Mouse (Mus musculus) kidney, embryonic 16.5 days (tissue): ENCODE results near the gene Camkmt. TPM values are rescaled to one million over a fixed set of nuclear protein-coding genes. Genes with fewer than 3 reads are reported as not detected.

Experiments
- ATAC-seq: fragments of 200-750 bp; cut with Nextera tagmentation; 2 replicates; pipeline ENCODE4 v1.8.0; 2017; ENCODE audit warnings: moderate TSS enrichment; ENCODE audit not compliant: low FRiP score, low TSS enrichment
- H3K27ac ChIP-seq: fragments of 300-500 bp; sonication (generic); 2 replicates; pipeline ENCODE4 v1.5.1; 2014; ENCODE audit warnings: low read length
- H3K27me3 ChIP-seq: fragments of 300-500 bp; sonication (generic); 2 replicates; pipeline ENCODE4 v1.6.1; 2014; ENCODE audit warnings: low read length, control low read depth, mixed read lengths; ENCODE audit not compliant: insufficient read depth
- H3K36me3 ChIP-seq: fragments of 300-500 bp; sonication (generic); 2 replicates; pipeline ENCODE4 v1.6.1; 2014; ENCODE audit warnings: low read length, control low read depth, mixed read lengths; ENCODE audit not compliant: insufficient read depth
- H3K4me1 ChIP-seq: fragments of 300-500 bp; sonication (generic); 2 replicates; pipeline ENCODE4 v1.6.1; 2014; ENCODE audit warnings: low read length, control low read depth, mixed read lengths; ENCODE audit not compliant: insufficient read depth
- H3K4me2 ChIP-seq: fragments of 300-500 bp; sonication (generic); replicated peaks from 2 replicates; pipeline ENCODE4 v1.6.1; 2014; ENCODE audit warnings: low read depth, low read length
- H3K4me3 ChIP-seq: fragments of 300-500 bp; sonication (generic); 2 replicates; pipeline ENCODE4 v1.5.1; 2014; ENCODE audit warnings: mild to moderate bottlenecking, low read length
- H3K9ac ChIP-seq: fragments of 300-500 bp; sonication (generic); replicated peaks from 2 replicates; pipeline ENCODE4 v1.6.1; 2014; ENCODE audit warnings: low read length
- H3K9me3 ChIP-seq: fragments of 300-500 bp; sonication (generic); 2 replicates; pipeline ENCODE4 v1.6.1; 2016; ENCODE audit warnings: low read length, control low read depth
- WGBS: fragments of 180-500 bp; shearing (Covaris S2); extraction: QIAGEN DNeasy Blood & Tissue Kit; methylation state at CpG from one replicate; pipeline ENCODE4 v1.1.7; 2014; 5-methylcytosine and 5-hydroxymethylcytosine counted together
- polyA plus RNA-seq: library from polyadenylated mRNA; unstranded; fragments of >200 nt; fragmentation: Nextera tagmentation; extraction: Ambion mirVana; gene quantifications from 2 replicates; pipeline ENCODE4 v1.2.1, GENCODE M21; 2015

Gene Camkmt
- polyA plus RNA-seq, 1 experiment from 2014 or later, result 15.2 TPM

GRCm38 (mm10) chr17:85368776-85369175 is 278.4 kb downstream of the Camkmt start:
- Histone ChIP-seq H3K9ac (no peak overlapping the region), H3K36me3 (no peaks in the 10 kb centered on the region), H3K4me3 (no peak overlapping the region), H3K27ac (no peak overlapping the region), H3K4me2 (no peak overlapping the region), H3K4me1 (no peaks in the 10 kb centered on the region), H3K9me3 (no peaks in the 10 kb centered on the region), H3K27me3 (no peaks in the 10 kb centered on the region)
- WGBS, result 78% methylated on average over 8 of the region's 8 CpGs
- no peak for ATAC-seq

DNA sequence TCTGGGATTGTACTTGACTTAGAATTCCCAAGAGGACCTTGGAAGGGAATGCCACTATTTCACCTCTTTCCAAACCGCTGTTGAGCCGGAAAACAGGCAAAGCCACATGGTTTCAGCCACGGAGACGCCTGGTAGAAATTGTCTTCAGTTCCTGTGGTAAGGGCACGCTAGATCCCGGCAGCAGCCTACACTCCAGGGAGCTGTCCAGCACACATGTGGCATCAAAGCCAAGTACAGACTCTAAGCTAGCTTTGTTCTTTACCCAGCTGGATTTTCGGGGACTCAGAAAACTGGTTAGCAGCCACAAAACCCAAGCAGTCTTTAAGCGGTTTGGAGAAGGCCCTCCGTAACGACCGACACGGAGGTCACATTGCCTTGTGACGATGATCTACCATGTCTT is 281.7 kb downstream of the Camkmt start:
- no peaks in the 10 kb centered on the region for H3K36me3 ChIP-seq
- H3K27ac ChIP-seq, result no peak overlapping the region
- H3K4me2 ChIP-seq, result no peak overlapping the region
- H3K4me3 ChIP-seq, result no peak overlapping the region
- no peaks in the 10 kb centered on the region for H3K9me3 ChIP-seq
- no peaks in the 10 kb centered on the region for H3K27me3 ChIP-seq
- peaks cover 12% of the 10 kb centered on the region; the same call in 1 of the 2 replicates for H3K4me1 ChIP-seq
- H3K9ac ChIP-seq, result no peak overlapping the region
- no peak for ATAC-seq
- 60% methylated on average over 13 of the region's 13 CpGs for WGBS

DNA sequence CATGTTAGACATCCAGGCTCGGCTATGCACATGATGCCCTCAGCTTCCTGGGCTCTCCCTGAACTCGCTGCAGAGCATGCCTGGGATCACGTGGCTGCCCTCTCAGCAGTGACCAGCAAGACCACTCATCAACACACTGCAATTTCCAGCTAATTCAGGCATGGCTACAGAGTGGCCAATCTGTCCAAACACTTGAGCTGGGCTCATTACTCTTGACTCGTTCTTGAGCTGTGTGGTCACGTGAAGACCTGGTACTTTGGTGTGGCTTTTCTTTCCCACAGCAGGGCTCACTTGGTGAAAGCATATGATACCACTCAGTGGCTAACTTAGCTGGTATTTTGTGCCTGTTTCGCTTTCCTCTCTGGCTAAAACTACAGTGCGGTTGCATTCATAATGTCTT is 282.2 kb downstream of the Camkmt start:
- H3K4me3 ChIP-seq, result no peak overlapping the region
- WGBS, result 91% methylated on average over 7 of the region's 7 CpGs
- no peak overlapping the region for H3K27ac ChIP-seq
- H3K9me3 ChIP-seq, result no peaks in the 10 kb centered on the region
- no peak for ATAC-seq
- no peak overlapping the region for H3K4me2 ChIP-seq
- no peaks in the 10 kb centered on the region for H3K27me3 ChIP-seq
- H3K36me3 ChIP-seq, result no peaks in the 10 kb centered on the region
- peaks cover 12% of the 10 kb centered on the region; the same call in 1 of the 2 replicates for H3K4me1 ChIP-seq
- H3K9ac ChIP-seq, result no peak overlapping the region

- H3K4me2 ChIP-seq, result no peak overlapping the region
- no peak overlapping the region for H3K9ac ChIP-seq
- no peaks in the 10 kb centered on the region for H3K9me3 ChIP-seq
- 76% methylated on average over 19 of the region's 19 CpGs for WGBS
- H3K4me3 ChIP-seq, result no peak overlapping the region
- ATAC-seq, result no peak
- H3K27ac ChIP-seq, result no peak overlapping the region
- H3K27me3 ChIP-seq, result no peaks in the 10 kb centered on the region
- H3K4me1 ChIP-seq, result peaks cover 12% of the 10 kb centered on the region; the same call in 1 of the 2 replicates
- no peaks in the 10 kb centered on the region for H3K36me3 ChIP-seq
These were observed 283.9 kb downstream of the Camkmt start for GRCm38 (mm10) chr17:85374100-85374833.

- H3K4me3 ChIP-seq, result no peak overlapping the region
- no peak for ATAC-seq
- H3K9ac ChIP-seq, result no peak overlapping the region
- H3K4me2 ChIP-seq, result no peak overlapping the region
- H3K27ac ChIP-seq, result no peak overlapping the region
- H3K27me3 ChIP-seq, result no peaks in the 10 kb centered on the region
- no peaks in the 10 kb centered on the region for H3K36me3 ChIP-seq
- WGBS, result 62% methylated on average over 8 of the region's 8 CpGs
- H3K9me3 ChIP-seq, result no peaks in the 10 kb centered on the region
- H3K4me1 ChIP-seq, result peaks cover 12% of the 10 kb centered on the region; the same call in 1 of the 2 replicates
These were observed 284.5 kb downstream of the Camkmt start for GRCm38 (mm10) chr17:85374834-85375176.

DNA sequence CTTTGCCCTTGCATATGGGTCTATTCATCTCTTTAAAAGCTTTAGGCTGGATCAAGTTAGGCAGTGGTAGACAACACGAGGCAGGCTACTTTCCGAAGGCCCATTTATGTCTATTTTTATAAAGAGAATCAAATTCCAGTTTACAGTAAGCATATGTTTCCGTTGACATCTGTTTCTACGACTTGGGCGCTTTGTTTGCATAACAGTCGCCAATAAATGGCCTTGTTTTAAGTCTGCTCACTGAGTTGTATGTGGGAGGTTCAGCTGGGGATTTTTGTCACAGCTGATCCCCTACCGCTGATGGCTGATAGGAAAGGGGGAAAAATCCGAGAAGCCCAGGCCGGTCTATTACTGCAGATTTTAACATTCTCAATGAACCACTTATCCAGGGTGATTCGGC is 285.2 kb downstream of the Camkmt start:
- Histone ChIP-seq H3K9ac (no peak overlapping the region), H3K4me1 (peaks cover 12% of the 10 kb centered on the region; the same call in 1 of the 2 replicates), H3K4me3 (no peak overlapping the region), H3K4me2 (no peak overlapping the region), H3K9me3 (no peaks in the 10 kb centered on the region), H3K27ac (no peak overlapping the region), H3K36me3 (no peaks in the 10 kb centered on the region), H3K27me3 (no peaks in the 10 kb centered on the region)
- no peak for ATAC-seq
- WGBS, result 46% methylated on average over 10 of the region's 10 CpGs

DNA sequence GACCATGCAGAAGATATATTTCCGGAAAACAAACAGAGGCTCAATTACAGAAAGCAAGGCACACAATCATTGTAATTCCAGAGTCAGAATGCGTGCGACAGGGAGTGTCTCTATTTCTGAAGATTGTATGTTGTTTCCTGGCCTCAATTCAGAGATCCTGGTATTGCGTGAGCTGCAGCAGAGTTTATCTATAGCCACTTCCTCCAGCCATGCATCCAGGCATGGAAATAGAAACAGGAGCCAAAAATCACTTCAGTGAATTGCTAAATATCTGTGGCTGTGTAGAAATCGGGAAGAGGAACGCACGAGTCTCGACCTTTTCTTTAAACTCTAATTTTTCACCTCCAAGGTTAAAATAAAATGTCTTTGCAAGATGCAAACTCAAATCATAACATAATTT is 287.1 kb downstream of the Camkmt start:
- no peak for ATAC-seq
- Histone ChIP-seq H3K36me3 (no peaks in the 10 kb centered on the region), H3K27me3 (no peaks in the 10 kb centered on the region), H3K4me2 (no peak overlapping the region), H3K9ac (no peak overlapping the region), H3K4me3 (no peak overlapping the region), H3K4me1 (peaks cover 12% of the 10 kb centered on the region; the same call in 1 of the 2 replicates), H3K27ac (no peak overlapping the region), H3K9me3 (no peaks in the 10 kb centered on the region)
- 51% methylated on average over 8 of the region's 8 CpGs for WGBS

DNA sequence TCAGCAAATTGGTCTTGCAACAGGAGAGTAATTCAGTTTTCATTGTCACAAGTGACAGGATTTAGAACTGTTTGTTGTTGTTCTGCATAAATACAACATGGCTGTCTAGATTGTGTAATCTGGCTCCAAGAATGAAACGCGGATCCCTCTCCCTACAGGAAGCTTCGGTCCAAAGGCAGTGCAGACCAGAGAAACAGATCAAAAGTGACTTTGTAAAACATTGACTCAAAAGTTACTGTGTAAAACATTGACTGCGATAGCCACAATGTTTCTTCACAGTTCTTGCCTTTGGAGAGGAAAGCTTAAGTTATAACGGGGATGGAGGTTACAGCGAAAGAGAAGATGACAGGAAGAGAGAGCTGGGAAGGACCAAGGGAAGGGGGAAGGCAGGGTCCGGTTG is 288.7 kb downstream of the Camkmt start:
- no peak overlapping the region for H3K4me3 ChIP-seq
- H3K9me3 ChIP-seq, result no peaks in the 10 kb centered on the region
- H3K4me2 ChIP-seq, result no peak overlapping the region
- no peak for ATAC-seq
- H3K4me1 ChIP-seq, result peaks cover 12% of the 10 kb centered on the region; the same call in 1 of the 2 replicates
- H3K36me3 ChIP-seq, result no peaks in the 10 kb centered on the region
- no peaks in the 10 kb centered on the region for H3K27me3 ChIP-seq
- no peak overlapping the region for H3K27ac ChIP-seq
- WGBS, result 72% methylated on average over 7 of the region's 7 CpGs
- no peak overlapping the region for H3K9ac ChIP-seq

DNA sequence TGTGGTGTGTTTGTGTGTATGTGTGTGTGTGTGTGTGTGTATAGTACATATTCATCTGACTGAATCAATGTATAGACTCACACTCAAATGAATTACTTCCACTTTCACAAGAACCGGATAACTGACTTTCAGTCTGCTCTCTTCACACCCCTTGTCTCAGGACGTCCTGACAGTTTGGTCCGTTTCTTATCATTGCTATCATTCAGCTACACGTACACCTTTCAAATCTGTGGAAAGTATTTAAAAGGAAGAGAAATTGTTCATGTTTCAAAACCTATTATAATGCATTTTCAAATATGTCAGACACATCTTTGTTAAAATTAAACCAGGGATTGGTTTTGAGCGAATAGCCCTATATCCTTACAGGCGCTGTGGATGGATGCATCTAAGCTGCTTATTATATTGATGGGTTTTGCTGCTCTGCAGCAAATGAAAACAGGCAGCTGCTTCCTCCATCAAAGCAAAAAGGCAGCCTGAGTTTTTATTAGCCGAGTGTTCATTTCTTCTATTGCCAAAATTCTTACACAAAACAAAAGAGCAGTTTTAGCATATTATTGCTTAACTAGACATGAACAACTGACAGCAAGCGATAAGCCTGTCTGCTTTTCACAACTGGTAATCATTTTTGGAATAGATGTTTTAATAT is 291.3 kb downstream of the Camkmt start:
- no peaks in the 10 kb centered on the region for H3K4me1 ChIP-seq
- H3K36me3 ChIP-seq, result no peaks in the 10 kb centered on the region
- no peak for ATAC-seq
- no peaks in the 10 kb centered on the region for H3K27me3 ChIP-seq
- no peak overlapping the region for H3K9ac ChIP-seq
- no peaks in the 10 kb centered on the region for H3K9me3 ChIP-seq
- WGBS, result 77% methylated on average over 8 of the region's 8 CpGs
- no peak overlapping the region for H3K27ac ChIP-seq
- H3K4me2 ChIP-seq, result no peak overlapping the region
- H3K4me3 ChIP-seq, result no peak overlapping the region

- ATAC-seq, result no peak
- no peak overlapping the region for H3K27ac ChIP-seq
- no peaks in the 10 kb centered on the region for H3K27me3 ChIP-seq
- H3K4me2 ChIP-seq, result no peak overlapping the region
- WGBS, result 82% methylated on average over 4 of the region's 4 CpGs
- no peaks in the 10 kb centered on the region for H3K36me3 ChIP-seq
- H3K4me3 ChIP-seq, result no peak overlapping the region
- no peak overlapping the region for H3K9ac ChIP-seq
- H3K9me3 ChIP-seq, result no peaks in the 10 kb centered on the region
- no peaks in the 10 kb centered on the region for H3K4me1 ChIP-seq
These were observed 292.0 kb downstream of the Camkmt start for GRCm38 (mm10) chr17:85382344-85382743.
